Mouse (Mus musculus) olfactory bulb, adult 2 months (tissue): Measurements from ENCODE around the gene Ubald2. TPM values are rescaled to one million over a fixed set of nuclear protein-coding genes. Genes with fewer than 3 reads are reported as not detected.

ENCODE experiments used
- H3K27ac ChIP-seq: fragments of 200-500 bp; 2 replicates; pipeline ENCODE4 v1.5.1; 2012; ENCODE audit warnings: low read depth, low read length; ENCODE audit not compliant: insufficient read depth
- H3K4me1 ChIP-seq: fragments of 200-500 bp; 2 replicates; pipeline ENCODE4 v1.6.1; 2012; ENCODE audit warnings: low read length; ENCODE audit not compliant: control insufficient read depth, insufficient read depth
- H3K4me3 ChIP-seq: fragments of 200-500 bp; 2 replicates; pipeline ENCODE4 v1.5.1; 2012; ENCODE audit warnings: mild to moderate bottlenecking, low read depth, low read length, moderate library complexity; ENCODE audit not compliant: insufficient read depth
- CTCF ChIP-seq: fragments of 200-500 bp; IDR thresholded peaks from 2 replicates; pipeline ENCODE4 v1.5.1; 2012; ENCODE audit warnings: low read depth, mild to moderate bottlenecking, low read length, moderate library complexity; ENCODE audit not compliant: insufficient read depth
- POLR2A ChIP-seq: fragments of 200-500 bp; IDR thresholded peaks from 2 replicates; pipeline ENCODE4 v1.6.1; 2012; ENCODE audit warnings: mild to moderate bottlenecking, low read depth, low read length, moderate library complexity; ENCODE audit not compliant: insufficient read depth
- WGBS: fragments of 180-500 bp; shearing (Covaris S2); methylation state at CpG from one replicate; pipeline ENCODE4 v1.1.7; 2018; 5-methylcytosine and 5-hydroxymethylcytosine counted together
- polyA plus RNA-seq: library from polyadenylated mRNA; stranded (reverse); fragments of >200 nt; gene quantifications from 2 replicates; pipeline ENCODE4 v1.2.4, GENCODE M21; 2012; ENCODE audit warnings: low replicate concordance; ENCODE audit not compliant: missing spikeins, insufficient read depth, insufficient read length

Ubald2 gene
- polyA plus RNA-seq, 1 experiment: not detected

DNA sequence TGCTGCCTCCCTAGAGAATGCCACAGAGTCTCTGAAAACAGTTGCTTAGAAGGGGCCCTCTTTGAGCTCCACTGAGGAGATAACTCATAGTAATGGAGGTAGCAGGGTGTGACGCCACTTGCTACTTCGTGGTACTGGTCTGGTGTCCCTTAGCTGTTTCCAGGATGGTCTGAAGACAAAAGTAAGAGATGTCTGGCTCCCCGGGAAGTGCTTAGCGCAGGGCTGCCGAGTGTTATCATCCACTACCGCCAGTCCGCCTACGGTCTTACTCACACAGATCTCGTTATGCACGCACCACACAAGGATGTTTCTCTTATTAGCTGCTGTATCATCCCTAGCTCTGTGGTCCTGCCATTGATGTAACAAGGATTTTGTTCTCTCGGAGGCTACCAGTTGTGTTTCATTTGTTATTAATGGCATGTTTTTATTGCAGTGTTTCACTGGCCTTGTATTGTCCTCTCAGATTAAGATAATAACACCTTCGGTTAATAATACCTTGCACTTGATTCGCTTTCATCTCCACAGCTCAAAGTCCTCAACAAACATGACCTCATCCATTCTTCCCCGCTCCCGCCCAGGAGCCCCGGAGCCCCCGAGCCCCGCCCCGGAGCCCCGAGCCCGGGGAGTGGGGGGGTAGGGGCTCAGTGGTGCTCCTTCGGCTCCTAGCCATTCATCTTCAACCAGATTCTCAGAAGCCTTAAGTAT, 3.0 kb upstream of the Ubald2 start:
- Histone ChIP-seq H3K4me3 (no peak overlapping the region), H3K27ac (no peak overlapping the region), H3K4me1 (peaks cover 26% of the 10 kb centered on the region)
- TF ChIP-seq POLR2A: no peak
- TF ChIP-seq CTCF: no peak
- WGBS: 11% methylated on average over 22 of the region's 22 CpGs

DNA sequence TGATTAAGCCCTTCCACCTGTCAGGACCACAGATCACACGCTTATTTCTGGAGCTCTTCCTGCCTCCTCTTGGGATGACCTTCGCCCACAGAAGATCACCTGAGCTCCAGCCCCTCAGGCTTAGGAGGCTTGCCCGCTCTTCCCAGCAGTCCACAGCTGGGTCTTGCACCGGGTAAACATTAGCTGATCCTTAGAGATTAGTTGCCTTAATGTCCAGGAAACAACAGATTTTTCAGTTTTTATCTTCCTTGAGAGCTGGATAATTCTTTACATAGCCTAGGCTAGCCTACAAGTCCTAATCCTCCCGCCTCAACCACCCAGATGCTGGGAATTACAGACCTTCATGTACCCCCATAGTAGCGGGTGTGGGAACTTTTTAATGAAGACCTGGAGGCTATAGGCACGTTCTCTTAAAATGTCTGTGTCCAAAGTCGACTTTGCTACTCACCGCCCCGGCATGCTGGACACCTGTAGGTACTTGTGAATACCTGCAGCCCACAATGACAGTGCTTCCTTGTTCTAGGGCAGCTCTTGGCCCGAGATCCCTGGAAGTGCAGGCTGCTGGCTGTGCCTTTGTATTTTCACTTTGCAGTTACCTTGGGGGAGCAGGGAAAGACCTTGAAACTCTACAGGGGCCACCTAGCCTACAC, 2.3 kb upstream of the Ubald2 start:
- 52% methylated on average over 11 of the region's 11 CpGs for WGBS
- TF ChIP-seq CTCF: no peak
- TF ChIP-seq POLR2A: no peak
- peaks cover 31% of the 10 kb centered on the region for H3K4me1 ChIP-seq
- H3K27ac ChIP-seq: no peak overlapping the region
- H3K4me3 ChIP-seq: no peak overlapping the region

DNA sequence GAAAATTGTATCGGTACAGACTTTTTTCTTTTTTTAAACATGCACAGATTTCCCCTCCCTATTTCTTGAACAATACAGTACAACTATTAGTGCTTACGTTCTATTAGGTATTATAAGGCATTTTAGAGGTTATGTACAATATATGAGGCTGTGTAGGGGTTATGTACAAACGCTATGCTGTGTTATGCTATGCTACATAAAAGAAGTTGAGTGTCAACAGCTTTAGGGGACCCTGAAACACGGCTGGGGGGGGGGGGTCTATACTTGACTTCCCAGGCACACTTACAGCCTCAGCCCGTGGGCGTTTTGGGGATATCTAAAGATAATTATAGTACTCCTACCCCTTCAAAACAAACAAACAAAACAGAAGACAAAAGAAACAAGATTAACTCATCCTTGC, 1.8 kb upstream of the Ubald2 start:
- Histone ChIP-seq H3K4me3 (no peak overlapping the region), H3K27ac (no peak overlapping the region), H3K4me1 (peaks cover 37% of the 10 kb centered on the region)
- TF ChIP-seq CTCF (no peak), POLR2A (no peak)
- WGBS: 26% methylated on average over 6 of the region's 6 CpGs

DNA sequence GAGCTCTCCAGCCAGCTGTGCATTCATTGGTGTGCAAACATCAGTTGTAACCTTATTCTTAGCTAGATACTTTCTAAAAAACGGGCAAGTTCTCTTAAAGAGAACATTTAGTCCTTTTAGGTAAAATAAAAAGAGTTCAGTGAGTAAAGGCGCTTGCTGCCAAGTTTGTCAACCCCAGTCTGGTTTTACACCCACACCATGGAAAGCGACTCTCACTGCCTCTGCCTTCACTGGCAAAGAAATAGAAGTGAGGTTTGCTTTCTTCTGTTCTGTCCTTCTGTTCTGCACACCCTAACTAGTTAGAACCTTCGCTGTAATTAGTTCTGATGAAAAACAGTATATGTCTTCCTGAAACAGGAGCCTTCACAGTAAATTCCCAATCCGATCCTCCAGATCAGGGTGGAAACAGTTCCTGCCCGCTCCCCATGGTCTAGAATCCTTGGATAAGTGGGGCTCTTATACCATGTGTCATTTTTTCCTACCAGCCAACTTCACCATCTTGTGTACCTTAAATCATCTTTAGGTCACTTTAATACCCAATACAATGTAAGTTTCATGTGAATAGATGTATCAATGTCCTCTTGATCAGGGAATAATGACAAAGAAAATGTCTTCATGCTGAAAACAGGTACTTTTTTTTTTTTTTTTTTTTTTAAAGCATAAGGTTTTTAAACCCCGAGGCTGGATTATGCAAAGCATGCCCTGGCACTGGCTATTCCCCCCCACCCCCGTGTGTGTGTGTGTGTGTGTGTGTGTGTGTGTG, 1.1 kb upstream of the Ubald2 start:
- WGBS: 35% methylated on average over 8 of the region's 8 CpGs
- peaks cover 43% of the 10 kb centered on the region for H3K4me1 ChIP-seq
- TF ChIP-seq POLR2A: no peak
- TF ChIP-seq CTCF: no peak
- no peak overlapping the region for H3K27ac ChIP-seq
- no peak overlapping the region for H3K4me3 ChIP-seq

DNA sequence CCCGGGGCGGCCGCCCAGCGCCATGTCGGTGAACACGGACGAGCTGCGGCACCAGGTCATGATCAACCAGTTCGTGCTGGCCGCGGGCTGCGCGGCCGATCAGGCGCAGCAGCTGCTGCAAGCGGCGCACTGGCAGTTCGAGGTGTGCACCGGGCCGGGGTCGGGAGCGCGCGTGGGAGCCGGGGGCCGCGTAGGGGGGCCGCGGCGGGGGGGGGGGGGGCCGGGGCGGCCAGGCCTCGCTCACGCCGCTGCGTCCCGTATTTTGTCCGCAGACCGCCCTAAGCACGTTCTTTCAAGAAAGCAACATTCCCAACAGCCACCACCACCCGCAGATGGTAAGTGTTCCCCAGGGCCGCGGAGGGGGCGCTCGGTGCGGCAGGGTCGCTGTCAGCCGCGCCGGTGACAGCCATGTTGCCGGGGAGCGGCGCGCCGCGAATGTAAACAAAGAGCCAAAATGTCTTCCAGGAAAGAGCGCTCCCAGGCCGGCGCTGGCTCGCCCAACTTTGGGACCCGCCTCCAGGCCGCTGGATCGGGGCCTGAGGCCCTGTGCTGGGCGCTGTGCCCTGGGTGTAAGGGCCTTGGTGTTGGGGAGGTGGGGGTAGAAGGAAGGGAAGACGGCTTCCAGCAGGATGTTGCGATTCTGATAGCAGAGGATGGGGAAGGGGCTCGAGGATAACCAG, 533 bp downstream of the Ubald2 start:
- TF ChIP-seq POLR2A (no peak), CTCF (no peak)
- WGBS: under 1% methylated on average over 38 of the region's 67 CpGs
- peak overlapping the region; percentile 79 for H3K4me3 ChIP-seq
- peak overlapping the region; percentile 76; the same call in 1 of the 2 replicates for H3K27ac ChIP-seq
- H3K4me1 ChIP-seq: peaks cover 38% of the 10 kb centered on the region

DNA sequence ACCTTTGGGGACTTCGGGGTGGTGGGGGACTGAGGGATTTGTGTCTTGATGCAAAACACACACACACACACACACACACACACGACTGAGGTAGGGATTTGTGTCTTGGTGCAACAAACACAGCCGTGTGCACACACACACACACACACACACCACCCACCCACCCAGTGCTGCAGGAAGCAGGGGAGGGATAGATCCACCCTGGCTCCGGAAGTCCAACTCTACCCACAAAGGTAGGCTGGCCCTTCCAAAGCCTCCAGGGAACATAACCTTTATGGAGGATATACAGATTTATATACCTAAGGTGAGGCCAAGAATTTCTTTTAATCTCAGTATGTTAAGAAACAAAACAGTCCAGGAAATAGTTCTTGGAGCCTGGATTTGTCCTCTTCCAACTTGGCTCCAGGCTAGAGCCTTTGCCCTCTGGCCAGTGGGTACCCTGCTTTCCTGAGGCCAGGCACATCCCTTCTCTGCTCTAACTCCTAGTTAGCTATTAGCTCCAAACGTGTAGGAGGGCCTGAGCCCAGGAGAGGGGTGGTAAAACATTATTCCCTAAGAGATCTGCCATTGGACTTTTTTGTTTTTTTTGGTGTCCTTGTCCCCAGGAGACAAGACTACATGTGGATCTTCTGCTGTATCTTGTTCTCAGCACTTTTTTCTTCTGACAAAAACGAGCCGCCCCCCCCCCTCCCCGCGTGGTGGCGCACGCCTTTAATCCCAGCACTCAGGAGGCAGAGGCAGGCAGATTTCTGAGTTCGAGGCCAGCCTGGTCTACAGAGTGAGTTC, 1.3 kb downstream of the Ubald2 start:
- Histone ChIP-seq H3K27ac (no peak overlapping the region; the same call in 1 of the 2 replicates), H3K4me1 (peaks cover 37% of the 10 kb centered on the region), H3K4me3 (peak overlapping the region; percentile 79)
- WGBS: 39% methylated on average over 12 of the region's 12 CpGs
- no peak for TF ChIP-seq CTCF
- no peak for TF ChIP-seq POLR2A

DNA sequence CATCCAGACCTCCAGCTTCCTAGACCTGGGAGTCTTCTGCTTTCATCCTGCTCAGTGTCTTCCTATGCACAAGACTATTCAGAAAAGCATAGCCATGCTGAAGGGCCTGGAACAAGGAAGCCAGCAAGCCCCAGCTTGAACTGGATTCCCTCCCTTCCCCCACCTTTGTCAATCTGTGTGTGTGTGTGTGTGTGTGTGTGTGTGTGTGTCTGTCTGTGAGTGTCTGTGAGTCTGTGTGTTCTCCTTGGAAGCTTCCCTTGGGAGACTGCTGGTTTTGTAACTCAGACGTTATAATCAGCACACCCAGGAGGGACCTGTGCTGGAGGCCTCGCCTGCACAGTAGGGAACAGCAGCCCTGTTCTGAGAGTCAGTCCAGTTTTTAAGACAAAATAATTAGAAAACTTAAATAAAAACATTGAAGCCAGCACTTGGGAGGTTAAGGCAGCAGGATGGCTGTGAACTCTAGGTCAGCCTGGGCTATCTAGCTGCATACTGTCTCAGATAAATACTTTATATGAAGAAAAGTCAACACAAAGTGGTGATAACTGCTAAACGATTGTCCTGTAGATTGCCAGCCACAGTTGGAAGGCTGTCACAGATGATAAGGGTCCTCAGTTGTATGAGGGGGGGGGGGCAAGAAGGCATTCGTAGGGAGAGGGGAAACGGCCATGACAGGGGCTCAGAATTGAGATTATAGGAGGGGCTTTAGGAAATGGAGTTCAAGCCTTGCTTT, 2.3 kb downstream of the Ubald2 start:
- Histone ChIP-seq H3K4me3 (0 out of 2 replicates have a peak overlapping the region, but pooled peaks have one; percentile 5), H3K4me1 (peaks cover 31% of the 10 kb centered on the region), H3K27ac (no peak overlapping the region)
- TF ChIP-seq CTCF: no peak
- no peak for TF ChIP-seq POLR2A
- WGBS: 49% methylated on average over 5 of the region's 5 CpGs

DNA sequence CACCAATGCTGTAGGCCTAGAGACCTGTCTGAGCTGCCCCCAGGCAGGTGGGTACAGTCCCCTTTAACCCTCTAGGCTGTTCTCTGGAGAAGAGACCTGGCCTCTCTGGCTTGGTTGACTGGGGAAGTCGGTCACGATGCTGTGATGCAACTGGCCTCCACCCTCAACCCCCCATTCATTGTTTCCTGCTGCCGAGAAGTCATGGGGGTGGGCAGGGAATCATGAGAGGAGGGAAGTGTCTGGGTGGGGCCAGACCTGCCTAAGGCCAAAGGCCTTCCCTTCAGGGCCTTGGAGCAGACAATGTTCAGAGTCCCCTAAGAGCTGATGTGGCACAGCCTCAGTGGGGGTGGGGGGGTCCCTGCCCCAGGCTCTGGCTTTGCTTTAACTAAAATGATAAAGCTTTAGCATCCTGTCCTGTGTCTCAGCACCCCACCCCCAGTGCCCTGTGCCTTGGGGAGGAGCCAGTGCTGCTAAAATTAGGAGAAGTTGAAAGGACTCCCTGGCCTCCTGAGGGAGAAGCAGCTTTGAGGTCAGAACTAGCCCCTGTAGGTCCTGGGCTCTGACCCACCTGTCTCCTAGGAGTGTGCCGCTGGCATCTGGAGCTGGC, 2.9 kb downstream of the Ubald2 start:
- Histone ChIP-seq H3K4me3 (no peak overlapping the region), H3K27ac (no peak overlapping the region), H3K4me1 (peaks cover 26% of the 10 kb centered on the region)
- WGBS: 30% methylated on average over 4 of the region's 4 CpGs
- no peak for TF ChIP-seq CTCF
- no peak; the same call in 1 of the 2 replicates for TF ChIP-seq POLR2A
